Mouse (Mus musculus) right cerebral cortex, postnatal 36 days (tissue): Measurements from ENCODE around the gene Rasgef1b.

Experiments used
- DNase-seq, 2 experiments: peaks; one replicate each; pipeline ENCODE4 v3.0.0; 2022; ENCODE audit warnings: low spot score in 2 of 2, mixed read lengths in 1 of 2

Gene Rasgef1b

DNA sequence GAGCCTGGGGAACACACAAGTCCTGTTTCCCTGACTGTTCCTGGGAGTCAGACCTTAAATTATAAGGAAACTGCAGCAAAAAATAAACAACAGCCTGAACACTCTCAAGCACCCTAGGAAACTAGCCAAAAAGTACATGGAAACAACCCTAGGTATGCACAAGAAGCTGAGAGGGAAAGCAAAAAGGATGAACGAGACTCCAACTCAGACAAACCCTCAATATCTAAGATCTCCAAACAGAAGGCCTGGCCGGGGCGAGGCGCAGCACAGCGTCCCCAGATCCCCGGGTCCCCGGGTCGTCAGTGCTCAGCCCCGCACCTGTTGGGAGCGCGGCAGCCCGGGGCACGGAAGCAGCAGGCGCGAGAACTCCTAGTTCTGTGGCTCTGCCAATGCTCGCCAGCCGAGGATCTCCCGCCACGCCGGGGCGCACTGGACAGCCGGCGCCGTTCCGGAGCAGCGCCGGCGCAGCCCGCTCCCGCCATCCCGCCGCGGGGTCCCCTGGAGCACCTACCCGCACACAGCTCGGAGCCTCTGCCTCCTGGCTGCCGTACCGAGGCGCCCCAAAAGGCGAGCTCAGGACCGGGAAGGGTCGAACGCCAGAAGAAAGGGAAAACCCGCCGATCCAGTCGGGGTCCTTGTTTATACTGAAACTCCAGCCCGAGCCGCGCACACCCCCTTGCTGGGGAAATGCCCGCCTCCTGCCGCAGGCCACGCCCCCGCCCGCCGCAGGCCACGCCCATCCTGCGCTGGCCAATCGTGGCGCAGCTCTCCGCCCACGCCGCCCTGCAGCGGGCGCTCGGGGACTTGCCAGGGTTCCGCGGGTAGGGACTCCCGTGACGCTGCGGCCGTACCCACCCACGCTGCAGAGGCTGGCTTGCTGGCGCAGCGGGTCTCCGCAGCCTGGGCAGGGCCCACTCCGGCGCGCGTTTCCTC, 476.4 kb downstream of the Rasgef1b start:
- peak; percentile 95 to 96 for DNase-seq

DNA sequence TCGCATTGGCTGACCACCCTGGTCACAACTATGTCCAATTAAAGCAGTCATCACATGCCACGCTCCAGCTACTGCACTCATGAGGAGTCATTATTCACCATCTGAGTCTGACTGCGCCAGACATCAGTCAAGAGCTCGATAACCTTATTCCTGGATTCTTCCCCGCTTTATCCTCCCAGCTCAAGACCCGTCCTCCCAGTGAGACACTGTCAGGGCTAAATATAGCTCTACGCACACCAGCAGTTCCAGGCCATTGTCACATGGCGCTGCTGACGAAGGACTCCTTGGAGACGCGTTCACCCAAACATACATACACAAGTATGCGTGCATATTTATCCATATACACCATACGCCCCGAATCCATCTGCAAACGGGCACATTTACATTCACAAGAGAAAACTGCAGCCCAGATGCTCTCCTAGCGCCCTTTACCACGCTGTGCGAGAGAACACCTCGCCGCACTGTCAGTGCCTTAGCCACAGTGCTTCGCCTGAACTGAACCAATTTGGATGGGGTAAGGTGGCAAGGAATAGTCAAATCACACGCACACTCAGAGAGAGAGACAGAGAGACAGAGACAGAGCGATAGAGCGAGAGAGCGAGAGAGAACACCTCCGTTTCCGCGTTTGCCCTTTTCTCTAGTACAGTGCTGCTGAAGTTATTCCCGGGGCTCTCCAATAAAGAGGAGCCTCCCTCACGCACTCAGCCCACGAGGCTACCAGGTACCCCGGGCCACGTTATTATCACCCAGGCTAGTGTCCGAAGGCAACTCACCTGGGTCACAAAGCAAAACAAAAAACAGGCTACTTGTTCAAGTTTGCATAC, 477.3 kb downstream of the Rasgef1b start:
- peak; percentile 65 to 75 for DNase-seq

DNA sequence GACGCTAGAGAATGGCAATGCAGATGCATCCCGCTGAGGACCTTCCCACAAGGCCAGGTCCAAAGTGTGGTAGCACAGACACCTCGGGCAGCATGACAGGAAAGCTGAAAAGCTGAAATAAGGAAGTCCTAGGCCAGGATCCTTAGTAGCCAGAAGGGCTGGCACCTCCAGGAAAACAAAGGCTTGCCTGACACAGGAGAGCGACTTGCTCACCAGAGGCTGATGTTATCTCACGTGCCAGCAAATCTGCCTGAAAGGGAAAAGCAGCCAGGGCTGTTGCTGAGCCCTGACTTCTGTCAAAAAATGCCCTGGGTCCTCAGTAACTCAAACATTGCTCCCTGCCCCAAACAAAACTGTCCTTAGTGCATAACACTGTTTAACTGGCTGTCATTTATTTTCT, 478.0 kb downstream of the Rasgef1b start:
- no peak for DNase-seq

DNA sequence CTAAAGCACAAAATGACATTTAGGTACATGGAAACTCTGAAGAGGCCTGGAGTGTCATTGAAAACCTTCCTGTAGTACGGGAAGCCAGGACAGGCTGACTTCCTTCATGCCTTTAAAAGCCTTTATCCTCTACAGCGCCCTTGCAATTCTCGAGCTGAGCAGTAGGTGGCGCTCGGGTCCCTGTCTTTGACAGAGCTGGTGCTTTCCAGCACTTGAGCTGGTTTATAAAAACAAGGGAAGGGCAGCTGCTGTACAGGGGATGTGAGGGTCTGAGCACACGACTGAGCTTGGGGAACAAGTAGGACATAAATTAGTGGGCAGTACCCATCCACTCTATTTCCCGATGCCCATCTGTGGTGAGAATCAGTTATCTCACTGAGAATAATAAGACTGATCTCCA, 480.4 kb downstream of the Rasgef1b start:
- DNase-seq: peak; percentile 92 to 94

DNA sequence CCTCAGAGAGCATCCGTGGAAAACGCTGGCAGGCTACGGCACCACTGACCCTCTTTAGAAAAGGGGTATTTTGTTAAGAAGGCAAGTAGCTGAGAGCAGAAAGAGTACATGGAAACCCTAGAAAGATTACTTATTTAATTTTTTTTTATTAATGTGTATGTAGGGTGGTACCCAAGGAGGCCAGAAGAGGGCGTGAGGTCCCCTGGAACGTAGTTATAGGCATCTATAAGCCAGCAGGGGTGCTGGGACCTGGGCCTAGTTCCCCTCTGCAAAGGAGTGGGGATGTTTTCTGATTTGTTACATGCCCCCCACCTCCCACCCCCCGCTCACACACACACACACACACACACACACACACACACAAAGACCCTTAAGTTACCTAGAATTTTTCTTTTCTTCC, 480.9 kb downstream of the Rasgef1b start:
- DNase-seq: no peak

DNA sequence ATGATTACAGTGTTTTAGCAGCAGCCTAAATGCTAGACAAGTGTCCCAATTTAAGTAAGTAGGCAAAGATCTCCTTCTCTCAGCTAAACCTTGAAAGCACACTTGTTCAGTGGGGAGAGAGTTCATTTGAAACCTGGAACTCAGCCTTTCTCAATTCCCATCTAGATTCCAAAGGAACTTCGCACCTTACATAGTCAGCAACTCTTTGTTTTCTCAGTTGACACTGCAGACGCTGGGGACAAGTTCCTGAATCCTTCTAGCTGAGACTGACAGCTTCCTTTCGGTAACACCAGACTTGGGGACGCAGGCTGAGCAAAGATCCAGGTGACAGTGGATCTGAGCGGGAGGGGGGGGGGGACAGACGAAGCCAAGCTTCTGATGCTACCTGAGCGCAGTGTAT, 481.4 kb downstream of the Rasgef1b start:
- no peak for DNase-seq

DNA sequence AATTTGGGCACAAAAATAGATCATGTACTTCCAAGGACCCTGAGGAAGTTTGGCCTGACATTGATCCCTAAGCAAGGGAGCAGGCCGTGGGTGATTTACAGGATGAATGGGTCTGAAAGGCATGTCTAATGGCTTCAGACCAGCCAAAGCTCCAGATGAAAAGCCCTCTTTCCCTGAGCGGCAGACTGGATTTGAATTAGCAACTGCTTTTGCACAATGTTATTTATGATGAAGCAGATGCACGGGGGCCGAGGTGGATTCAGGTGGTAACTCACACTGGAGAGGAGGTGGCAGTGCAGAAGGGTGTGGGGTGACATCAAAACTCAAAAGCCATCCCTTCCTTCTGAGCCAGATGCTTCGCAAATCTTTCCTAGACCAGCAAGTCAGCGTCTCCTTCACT, 481.9 kb downstream of the Rasgef1b start:
- DNase-seq: peak; percentile 50 to 57

DNA sequence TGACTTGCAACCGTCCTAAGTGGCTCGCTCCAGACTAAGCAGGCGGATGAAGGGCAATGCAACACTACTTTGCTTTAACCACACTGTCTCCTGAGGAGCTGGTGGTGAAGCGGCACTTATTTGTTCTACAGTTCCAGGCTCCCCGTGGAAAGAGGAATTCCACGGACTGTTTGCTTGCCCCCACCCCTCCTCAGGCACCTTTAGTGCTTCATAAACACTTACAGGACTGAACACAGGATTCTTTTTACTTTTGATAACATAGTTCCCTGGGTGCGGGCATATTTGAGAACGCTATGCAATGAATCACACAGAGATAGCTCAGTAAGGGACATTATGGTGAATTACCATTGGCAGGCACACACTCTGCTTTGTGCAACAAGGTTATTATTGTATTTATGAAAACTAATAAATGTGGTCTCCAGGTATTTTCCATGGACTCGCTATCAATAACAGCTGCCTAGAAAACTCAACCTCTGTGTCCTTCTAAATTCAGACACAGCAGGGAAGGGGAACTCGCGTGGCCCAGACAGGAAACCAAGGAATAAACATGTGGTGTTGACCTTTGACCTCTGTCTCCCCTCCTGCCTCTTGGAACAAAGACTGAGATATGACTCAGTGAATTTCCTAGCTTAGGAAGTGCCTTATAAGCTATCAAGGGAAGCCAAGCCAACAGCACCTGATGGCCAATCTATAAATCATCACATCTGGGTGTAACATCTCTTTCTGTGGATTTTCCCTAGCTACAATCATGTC, 486.7 kb downstream of the Rasgef1b start:
- no peak for DNase-seq

DNA sequence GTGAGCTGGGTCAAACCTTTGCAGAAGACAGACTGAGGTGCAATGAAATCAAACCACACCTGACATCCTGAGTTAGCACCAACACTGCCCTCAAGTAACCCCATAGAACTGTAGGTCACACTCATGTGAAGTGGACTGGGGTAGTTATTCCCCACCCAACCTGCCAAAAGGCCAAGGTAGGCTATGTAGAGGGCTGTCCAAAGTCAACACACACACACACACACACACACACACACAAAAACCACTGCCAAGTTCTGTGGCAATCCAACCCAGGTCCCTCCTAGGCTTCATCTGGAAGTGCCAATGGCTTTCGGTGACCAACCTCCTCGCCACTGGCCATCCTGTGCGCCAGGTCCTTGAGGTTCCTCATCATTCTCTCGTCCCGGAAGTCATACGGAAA, 488.4 kb downstream of the Rasgef1b start:
- no peak for DNase-seq

DNA sequence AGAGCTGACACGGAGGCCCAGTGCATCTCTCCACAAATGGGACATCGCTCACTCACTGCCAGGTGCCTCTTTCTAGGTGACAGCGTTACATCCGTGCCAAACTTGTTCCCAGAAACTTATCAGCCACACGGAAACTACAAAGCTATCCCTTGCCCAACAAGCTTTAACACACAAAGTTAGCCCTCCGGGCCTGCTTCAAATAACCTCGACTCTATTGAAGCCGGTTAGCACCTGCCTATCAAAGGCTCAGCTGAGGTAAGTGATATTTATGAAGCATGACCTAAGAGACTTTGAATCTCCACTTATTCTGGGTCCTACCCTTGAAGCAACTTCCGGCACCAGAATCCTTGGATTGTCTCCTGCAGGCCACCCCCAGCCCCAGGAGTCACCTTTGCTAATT, 489.2 kb downstream of the Rasgef1b start:
- DNase-seq: no peak

DNA sequence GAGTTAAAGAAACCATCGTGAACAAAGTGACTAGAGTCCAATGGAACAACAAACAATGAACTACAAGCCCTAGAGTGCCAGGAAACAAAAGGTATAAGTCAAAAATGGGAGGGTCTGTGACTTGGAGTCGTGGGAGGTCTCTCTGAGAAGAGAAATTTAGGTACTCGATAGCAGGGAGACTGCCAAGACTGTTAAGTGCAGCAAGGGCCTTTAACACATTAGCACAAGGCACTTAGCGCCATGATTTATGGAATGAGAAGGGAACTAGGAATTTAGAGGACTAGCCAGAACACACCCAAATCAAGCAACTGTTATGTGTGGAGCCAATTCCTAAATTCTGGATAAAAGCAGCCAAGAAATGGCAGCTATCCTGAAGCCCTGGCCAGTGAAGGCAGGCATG, 490.7 kb downstream of the Rasgef1b start:
- no peak for DNase-seq

DNA sequence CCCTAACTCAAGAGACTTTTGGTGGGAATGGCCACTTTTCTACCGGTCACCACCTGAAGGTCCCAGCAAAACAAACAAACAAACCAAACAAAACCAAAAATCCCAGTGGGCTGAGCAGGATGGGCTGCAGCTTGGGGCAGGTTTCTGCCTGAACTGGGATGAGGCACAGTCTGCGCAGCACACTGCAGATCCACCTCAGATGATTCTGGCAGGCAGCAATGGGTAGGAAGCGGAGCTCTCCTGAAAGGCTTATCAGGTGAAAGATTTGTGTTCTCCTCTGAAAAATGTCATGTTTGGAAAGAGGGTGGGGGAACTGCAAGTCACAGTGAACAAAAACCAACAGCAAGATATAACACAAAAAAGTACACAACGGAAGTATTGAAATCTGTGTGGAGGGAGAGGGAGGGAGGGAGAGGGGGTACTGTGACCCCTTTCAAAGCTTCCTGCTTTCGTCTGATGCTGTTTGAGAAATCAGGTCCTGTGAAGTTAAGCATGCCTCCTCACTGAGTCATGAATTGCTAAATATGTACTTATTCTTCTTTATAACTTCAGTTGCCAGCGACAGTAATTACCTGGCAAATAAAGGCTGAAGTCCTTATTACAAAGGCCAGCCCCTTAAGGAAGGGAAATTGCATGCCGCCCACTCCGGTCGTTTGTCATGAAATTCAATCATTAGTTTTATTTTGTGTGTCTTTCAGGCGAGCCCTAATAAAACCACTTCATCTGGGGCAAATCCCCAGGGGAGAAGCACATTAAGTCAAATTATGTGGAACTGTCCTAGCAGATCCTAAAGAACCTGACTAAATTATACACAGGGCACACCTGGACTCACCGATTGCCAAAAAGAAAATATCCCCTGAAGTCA, 491.7 kb downstream of the Rasgef1b start:
- no peak for DNase-seq

DNA sequence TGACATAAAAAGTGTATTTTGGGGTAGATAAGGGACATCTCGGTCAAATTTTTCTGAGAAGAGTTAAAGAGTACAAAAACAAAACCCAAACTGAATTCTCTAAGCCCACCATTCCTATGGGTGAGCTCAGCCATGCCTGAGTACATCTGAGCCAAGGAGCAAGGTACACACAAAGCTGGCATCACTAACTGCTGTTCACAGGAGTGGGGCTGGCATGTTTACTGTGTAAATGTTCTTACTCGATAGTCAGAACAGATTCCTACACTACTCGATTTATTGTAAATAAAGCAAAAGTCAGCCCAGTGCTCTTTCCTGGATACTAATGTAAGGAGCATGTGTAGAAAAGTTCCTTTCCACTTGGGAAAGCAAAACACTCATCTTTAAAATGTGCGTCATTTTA, 492.4 kb downstream of the Rasgef1b start:
- no peak for DNase-seq

DNA sequence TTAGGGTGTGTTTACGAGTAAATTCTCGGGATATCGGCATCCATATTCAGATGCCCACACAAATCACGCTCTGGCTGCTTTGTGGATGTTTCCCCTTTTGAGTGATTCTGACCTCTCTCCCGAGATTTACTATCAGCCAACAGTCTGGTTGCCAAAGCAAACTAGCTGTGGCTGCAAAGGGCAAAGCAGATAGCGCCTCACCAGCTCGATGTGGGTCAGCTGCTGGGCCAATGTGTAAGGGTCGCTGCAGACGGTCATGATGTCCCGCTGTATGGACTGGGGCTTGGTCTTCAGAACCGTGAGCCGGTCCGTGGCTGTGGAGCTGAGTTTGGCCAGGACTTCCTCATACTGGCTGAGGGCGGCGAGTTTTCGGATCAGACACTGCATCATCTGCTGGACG, 494.6 kb downstream of the Rasgef1b start:
- DNase-seq: no peak

DNA sequence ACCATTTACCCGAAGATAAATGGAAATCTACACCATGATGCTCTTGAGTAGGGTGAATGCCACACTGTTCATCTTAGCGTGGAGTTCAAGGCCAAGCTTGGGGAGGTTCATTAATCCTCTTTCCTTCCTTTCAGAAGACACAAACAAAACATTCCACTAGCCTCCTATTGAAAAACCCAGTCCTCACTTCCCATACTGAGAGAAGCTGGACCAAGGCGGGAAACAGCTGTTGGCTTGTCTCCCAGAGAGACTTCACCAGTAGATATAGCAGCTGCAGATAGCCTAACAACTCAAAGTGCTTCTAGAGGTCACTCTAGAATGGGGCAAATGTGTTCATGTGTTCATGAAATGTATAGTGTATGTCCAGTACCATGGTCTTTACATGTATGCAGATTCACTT, 495.7 kb downstream of the Rasgef1b start:
- DNase-seq: no peak

DNA sequence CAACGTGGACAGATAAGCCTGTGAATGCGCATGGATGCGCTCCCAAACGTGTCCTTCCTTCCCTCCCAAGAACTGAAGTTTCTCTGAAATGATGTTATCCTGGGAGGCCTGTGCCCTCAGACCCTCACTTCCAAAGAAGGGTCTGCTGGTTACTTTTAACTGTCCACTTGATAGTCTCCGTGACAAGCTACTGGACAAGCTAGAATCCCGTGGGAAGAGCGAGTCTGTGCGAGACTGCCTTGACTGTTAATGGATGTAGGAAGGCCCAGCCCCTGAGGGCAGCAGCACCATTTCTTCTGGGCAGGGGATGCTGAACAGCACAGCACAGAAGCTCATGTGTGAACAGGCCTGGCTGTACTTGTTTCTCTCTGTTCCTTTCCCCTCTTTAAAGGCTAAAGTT, 496.5 kb downstream of the Rasgef1b start:
- DNase-seq: no peak

DNA sequence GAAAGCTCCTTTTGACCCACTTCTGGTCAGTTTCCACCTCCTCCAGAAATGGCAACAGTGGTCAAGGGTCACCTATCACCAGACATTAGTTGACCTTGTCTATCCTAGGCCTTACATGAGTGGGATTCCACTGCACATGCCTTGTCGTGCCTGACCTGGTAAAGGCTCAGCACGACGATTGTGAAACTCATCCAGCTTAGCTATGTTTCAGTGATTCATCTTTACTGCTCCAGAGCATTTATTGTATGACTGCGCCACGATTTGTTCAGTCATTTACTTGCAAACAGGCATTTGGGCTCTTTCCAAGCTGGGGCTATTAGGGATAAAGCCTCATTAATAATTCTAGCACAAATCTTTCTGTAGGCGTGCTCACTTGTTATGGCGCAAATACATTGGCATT, 498.4 kb downstream of the Rasgef1b start:
- no peak for DNase-seq

DNA sequence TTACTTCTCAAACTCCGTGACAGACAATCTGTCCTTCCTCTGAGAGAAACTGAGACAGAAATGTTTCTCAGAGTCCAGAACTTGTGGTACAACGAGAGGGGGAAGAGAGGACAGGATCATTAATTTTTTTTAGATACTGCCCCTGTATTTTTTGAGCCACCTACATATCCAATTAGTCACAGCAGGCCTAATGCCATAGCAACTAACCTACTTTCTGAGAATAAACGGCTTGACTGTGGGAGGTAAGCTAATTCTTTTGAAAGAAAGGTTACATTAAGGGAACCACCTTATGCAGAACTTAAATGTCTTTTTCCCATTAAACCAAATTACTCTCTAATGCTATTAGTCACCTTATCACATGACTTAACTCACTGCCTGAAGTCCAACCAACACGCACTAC, 501.5 kb downstream of the Rasgef1b start:
- no peak for DNase-seq

DNA sequence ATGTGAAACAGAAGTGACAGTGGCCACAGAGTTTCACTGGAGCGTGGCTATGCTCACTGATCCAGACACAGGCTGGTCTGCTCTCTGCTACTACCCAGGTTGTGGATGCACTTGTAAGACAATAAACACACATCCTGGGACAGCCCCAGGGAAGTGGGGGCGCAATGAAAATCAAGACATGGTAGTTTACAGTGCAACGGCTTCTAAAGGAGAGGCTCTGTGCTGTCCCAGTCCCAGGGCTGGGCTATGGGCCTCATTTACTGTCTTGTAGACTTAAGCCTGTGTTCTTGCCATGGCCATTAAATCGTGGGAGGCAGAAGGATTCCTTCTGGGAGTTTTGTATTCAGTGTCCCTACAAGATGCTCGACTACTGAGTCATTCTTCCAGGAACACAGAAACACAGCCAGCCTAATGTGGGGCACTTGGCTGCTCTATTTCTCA, 504.3 kb downstream of the Rasgef1b start:
- no peak for DNase-seq

DNA sequence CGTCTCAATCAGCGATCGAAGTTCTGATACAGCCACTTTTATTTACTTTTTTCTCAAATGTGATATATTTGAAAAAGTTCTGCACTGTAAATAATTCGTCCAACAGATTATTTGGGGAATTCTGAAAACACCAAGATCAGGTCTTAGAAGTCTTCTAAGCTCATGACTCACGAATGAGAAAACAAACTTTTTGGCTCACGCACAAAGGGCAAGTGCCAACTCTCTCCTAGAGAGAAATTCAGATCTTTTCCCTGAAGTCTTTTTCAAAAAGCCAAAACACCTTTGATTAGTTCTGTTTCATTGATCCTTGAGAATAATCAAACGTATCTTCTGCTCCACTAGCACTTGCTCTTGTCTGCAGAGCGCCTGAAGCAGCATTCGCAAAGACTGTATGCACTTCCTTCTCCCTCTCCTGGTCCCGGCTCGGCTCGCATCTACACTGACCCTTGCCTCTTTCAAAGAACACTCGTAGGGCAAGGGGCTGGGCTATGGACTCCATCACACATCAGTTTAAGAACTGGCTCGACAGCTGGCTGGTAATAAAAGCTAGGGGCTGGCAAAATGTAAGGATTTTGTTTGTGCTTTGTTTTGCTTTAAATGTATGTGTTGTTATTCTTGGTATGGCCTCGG, 504.9 kb downstream of the Rasgef1b start:
- DNase-seq: no peak

DNA sequence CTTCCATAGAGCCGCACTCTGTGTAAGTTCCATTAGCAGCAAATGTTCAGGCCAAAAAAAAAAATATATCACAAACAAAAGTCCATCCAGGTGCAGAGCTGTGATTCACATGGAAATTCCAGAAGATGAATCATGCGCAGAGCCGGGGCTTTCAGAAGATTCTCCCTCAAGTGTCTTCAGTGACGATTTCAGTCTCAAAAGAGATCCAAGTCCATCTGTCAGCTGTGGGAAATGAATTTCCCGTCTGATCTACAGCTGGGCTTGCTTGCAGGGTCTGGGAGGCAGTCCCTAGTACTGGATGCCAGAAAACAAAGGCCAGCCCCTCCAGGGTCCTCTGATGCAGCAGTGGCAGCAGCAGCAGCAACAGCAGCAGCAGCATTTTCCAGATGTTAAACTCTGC, 510.5 kb downstream of the Rasgef1b start:
- no peak for DNase-seq
